Mouse (Mus musculus) kidney, adult 2 months (tissue): Measurements from ENCODE around the gene Zfp781. TPM values are rescaled to one million over a fixed set of nuclear protein-coding genes. Genes with fewer than 3 reads are reported as not detected.
A peak's percentile ranks its signal among the peaks of the same experiment; 100 is the strongest.
"Not testable (repeated sequence)": the region's sequence is repeated elsewhere in the genome, so short reads cannot be mapped to it uniquely, and the experiment has no call there.

ENCODE experiments used
- DNase-seq: peaks from one replicate; pipeline ENCODE4 v3.0.0; 2021
- H3K27ac ChIP-seq: fragments of 200-500 bp; 2 replicates; pipeline ENCODE4 v1.5.1; 2012; ENCODE audit warnings: low read depth, low read length, control low read depth, inconsistent platforms; ENCODE audit not compliant: insufficient read depth
- H3K27me3 ChIP-seq: fragments of 200-500 bp; replicated peaks from 2 replicates; pipeline ENCODE4 v1.6.1; 2012; ENCODE audit warnings: mild to moderate bottlenecking, moderate library complexity, low read length, inconsistent platforms; ENCODE audit not compliant: control insufficient read depth, insufficient read depth
- H3K36me3 ChIP-seq: fragments of 200-500 bp; 2 replicates; pipeline ENCODE4 v1.6.1; 2012; ENCODE audit warnings: mild to moderate bottlenecking, moderate library complexity, low read length, inconsistent platforms; ENCODE audit not compliant: control insufficient read depth, insufficient read depth
- H3K4me1 ChIP-seq: fragments of 200-500 bp; 2 replicates; pipeline ENCODE4 v1.6.1; 2011; ENCODE audit warnings: low read length; ENCODE audit not compliant: control insufficient read depth, insufficient read depth
- H3K4me3 ChIP-seq: fragments of 200-500 bp; 2 replicates; pipeline ENCODE4 v1.5.1; 2011; ENCODE audit warnings: mild to moderate bottlenecking, low read depth, low read length, control low read depth; ENCODE audit not compliant: insufficient read depth
- WGBS: fragments of 180-500 bp; shearing (Covaris S2); methylation state at CpG from one replicate; pipeline ENCODE4 v1.1.7; 2018; 5-methylcytosine and 5-hydroxymethylcytosine counted together
- polyA plus RNA-seq: library from polyadenylated mRNA; depleted of rRNA; stranded (reverse); fragments of >200 nt; gene quantifications from 2 replicates; pipeline ENCODE4 v1.2.3, GENCODE M21; 2012; rRNA removed

Zfp781 gene
- polyA plus RNA-seq = 0.03 and 0.27 TPM in 2 replicates

- WGBS = no CpG with 5 or more reads among the region's 43 CpGs
Measured at GRCm38 (mm10) chr10:81929842-81930743, at the start of gene Zfp781. TSS of gene Zfp781 (minus strand) at chr10:81930480.

GRCm38 (mm10) chr10:81978365-81979003, 48.2 kb upstream of the Zfp781 start:
- not testable (repeated sequence) for H3K36me3 ChIP-seq, H3K4me3 ChIP-seq, H3K27me3 ChIP-seq, H3K4me1 ChIP-seq, H3K27ac ChIP-seq
- DNase-seq = peak; percentile 33
- no CpG with 5 or more reads among the region's 44 CpGs for WGBS

More at GRCm38 (mm10) chr10:81929842-81930743, at the start of gene Zfp781:
- H3K27ac ChIP-seq, H3K36me3 ChIP-seq, DNase-seq, H3K4me1 ChIP-seq, H3K4me3 ChIP-seq, H3K27me3 ChIP-seq: not testable (repeated sequence)

- not testable (repeated sequence) for DNase-seq
Measured at GRCm38 (mm10) chr10:81930744-81931118, 451 bp upstream of the Zfp781 start.

GRCm38 (mm10) chr10:81863409-81864407, 66.6 kb downstream of the Zfp781 start, which contains the start of gene Gm32687:
TSS of gene Gm32687 (plus strand) at chr10:81863934.
- H3K4me3 ChIP-seq = peak within 1 kb of the TSS; percentile 41; the same call in 1 of the 2 replicates
- DNase-seq = peak; percentile 7
- H3K36me3 ChIP-seq, H3K27ac ChIP-seq, H3K27me3 ChIP-seq, H3K4me1 ChIP-seq: not testable (repeated sequence)
- 15% methylated on average over 5 of the region's 49 CpGs for WGBS

More at GRCm38 (mm10) chr10:81930744-81931118, 451 bp upstream of the Zfp781 start:
- WGBS = no CpG with 5 or more reads among the region's 3 CpGs
- H3K27me3 ChIP-seq, H3K27ac ChIP-seq, H3K4me1 ChIP-seq, H3K36me3 ChIP-seq, H3K4me3 ChIP-seq: not testable (repeated sequence)

Other genes with a start within 250 kb of the Zfp781 start
- gene Zfp433, start 225.7 kb downstream of the Zfp781 start, polyA plus RNA-seq = 0.67 and 0.80 TPM in 2 replicates
- 0.58 and 0.97 TPM in 2 replicates for gene Gm3055, start 159.3 kb downstream of the Zfp781 start, polyA plus RNA-seq
- gene Gm4767, start 118.3 kb downstream of the Zfp781 start, polyA plus RNA-seq = not detected in 2 replicates
- gene Gm32687, start 66.5 kb downstream of the Zfp781 start, polyA plus RNA-seq = 0.31 TPM in 1 of 2 replicates, not detected in the other
- gene Zfp873, start 117.6 kb upstream of the Zfp781 start, polyA plus RNA-seq = 0.73 and 1.3 TPM in 2 replicates
- 0.11 and 0.16 TPM in 2 replicates for gene BC024063, start 152.9 kb upstream of the Zfp781 start, polyA plus RNA-seq
- 0.29 and 0.61 TPM in 2 replicates for gene AU041133, start 197.5 kb upstream of the Zfp781 start, polyA plus RNA-seq